ENCODE assay signal across 9 mouse cellular contexts in genomic region chr5:111415575-111415974, GRCm38 (mm10). TPM values are rescaled to one million over a fixed set of nuclear protein-coding genes. Genes with fewer than 3 reads are reported as not detected.
DNase-seq lines count a peak whose midpoint lies in the region; ATAC-seq and TF ChIP-seq lines count a peak whose summit lies in the region.
"Had no signal": no experiment of that assay in that cellular context is flagged by ENCODE, and none has a peak within 500 bp of the region (broad histone marks: within the 10 kb centered on the region; RNA-seq: fewer than 3 reads in every experiment).

No protein-coding gene starts in this region.

- peaks cover under 1% of the 10 kb centered on the region for H3K36me3 ChIP-seq in neural tube, embryonic 11.5 days (ENCODE audit: control insufficient read depth, insufficient read depth, low read length)
- H3K36me3 ChIP-seq in liver, embryonic 14.5 days (replicated peaks; ENCODE audit: control insufficient read depth, insufficient read depth, low read depth), result no peaks in the 10 kb centered on the region

- H3K27me3 ChIP-seq in neural tube, embryonic 11.5 days (ENCODE audit: control insufficient read depth, insufficient read depth, low read length), result 0 out of 2 replicates have a peak, but pooled peaks cover 5% of the 10 kb centered on the region
- H3K27me3 ChIP-seq in liver, embryonic 14.5 days (ENCODE audit: control insufficient read depth, insufficient read depth, low read length), result peaks cover 60% of the 10 kb centered on the region

- peak overlapping the region; percentile 95 for H3K4me3 ChIP-seq in neural tube, embryonic 11.5 days (ENCODE audit: low read depth, low read length)
- H3K4me3 ChIP-seq in liver, embryonic 14.5 days (ENCODE audit: insufficient read depth in 1 of 2, low read depth in 2 of 2, low read length in 2 of 2), result no peak overlapping the region

- TF ChIP-seq CTCF in liver, embryonic 14.5 days (IDR thresholded peaks at IDR 0.05; ENCODE audit: low read depth), result no peak

- no peak for ATAC-seq in neural tube, embryonic 11.5 days (ENCODE audit: insufficient read depth, low FRiP score, low TSS enrichment)
- ATAC-seq in liver, embryonic 14.5 days (ENCODE audit: insufficient read depth), result no peak

- peaks cover 43% of the 10 kb centered on the region for H3K4me1 ChIP-seq in neural tube, embryonic 11.5 days (ENCODE audit: control insufficient read depth, insufficient read depth, low read length)
- no peaks in the 10 kb centered on the region for H3K4me1 ChIP-seq in liver, embryonic 14.5 days (replicated peaks; ENCODE audit: control insufficient read depth in 2 of 2, insufficient read depth in 2 of 2, low read length in 1 of 2)

- H3K9me3 ChIP-seq in neural tube, embryonic 11.5 days (ENCODE audit: control insufficient read depth, low read length), result no peaks in the 10 kb centered on the region
- H3K9me3 ChIP-seq in liver, embryonic 14.5 days (ENCODE audit: control insufficient read depth, low read length), result no peaks in the 10 kb centered on the region

- TF ChIP-seq EP300 in liver, embryonic 14.5 days (IDR thresholded peaks at IDR 0.05; ENCODE audit: low read depth), result no peak

- 0 out of 2 replicates have a peak overlapping the region, but pooled peaks have one; percentile 14 for H3K27ac ChIP-seq in neural tube, embryonic 11.5 days (ENCODE audit: low read depth, low read length)
- no peak overlapping the region for H3K27ac ChIP-seq in liver, embryonic 14.5 days

- WGBS in neural tube, embryonic 11.5 days, result under 1% methylated on average over 14 of the region's 14 CpGs
- 3% methylated on average over 14 of the region's 14 CpGs for WGBS in liver, embryonic 14.5 days (ENCODE audit: insufficient replicate concordance)

- peak overlapping the region; percentile 96 for H3K9ac ChIP-seq in neural tube, embryonic 11.5 days (ENCODE audit: low read length)
- H3K9ac ChIP-seq in liver, embryonic 14.5 days (replicated peaks), result no peak overlapping the region

- peak overlapping the region; percentile 97 for H3K4me2 ChIP-seq in neural tube, embryonic 11.5 days (ENCODE audit: low read depth)
- H3K4me2 ChIP-seq in liver, embryonic 14.5 days (ENCODE audit: low read depth), result peak overlapping the region; percentile 5; the same call in 1 of the 2 replicates

- DNase-seq in embryo, embryonic 10 days (ENCODE audit: low spot score), result peak; percentile 57
- no peak for DNase-seq in embryo, embryonic 9.5 days (ENCODE audit: extremely low spot score)
- DNase-seq in neural tube, embryonic 11.5 days (ENCODE audit: low spot score), result peak; percentile 38
- DNase-seq in neural tube, embryonic 10.5 days (ENCODE audit: extremely low spot score, low spot score), result no peak
- DNase-seq in liver, embryonic 14.5 days (ENCODE audit: low read depth in 3 of 3, low spot score in 3 of 3), result no peak
- DNase-seq in testis, postnatal 14 days (ENCODE audit: low spot score), result no peak
- DNase-seq in adrenal gland, postnatal 14 days, result no peak
- DNase-seq in gastrocnemius, postnatal 4 days (ENCODE audit: low spot score in 2 of 2), result no peak
- DNase-seq: gastrocnemius, postnatal 36 days had no signal

RNA-seq across cellular contexts. Expression of gene Mn1, which starts 1.6 kb away (rescaled TPM):
- polyA plus RNA-seq in neural tube, embryonic 11.5 days (2014; fragmentation: Nextera tagmentation; extraction: Ambion mirVana), result 25.6 and 27.3 TPM in 2 replicates
- polyA plus RNA-seq in liver, embryonic 14.5 days (2012; rRNA removed), result 0.44 and 0.52 TPM in 2 replicates
- 0.81 and 0.99 TPM in 2 replicates for polyA plus RNA-seq in liver, embryonic 14.5 days (2014; fragmentation: Nextera tagmentation; extraction: Ambion mirVana)
- 4.6 and 5.1 TPM in 2 replicates for total RNA-seq in adrenal gland, postnatal 14 days (2021)
- 10 to 100 TPM; 24.4 to 27.4 TPM for total RNA-seq in gastrocnemius, postnatal 4 days (2021)

Comparison
In these comparisons a context has a peak if more than half of its experiments do, and no peak if none do; other contexts are left out.
1. DNase-seq: peak in embryo, embryonic 10 days (single experiment) and neural tube, embryonic 11.5 days (single experiment); none in embryo, embryonic 9.5 days (single experiment), neural tube, embryonic 10.5 days (single experiment), liver, embryonic 14.5 days (0 of 3), testis, postnatal 14 days (single experiment), adrenal gland, postnatal 14 days (single experiment) and gastrocnemius, postnatal 4 days (0 of 2).